Mouse (Mus musculus): ENCODE results near the gene Pik3ip1. TPM values are rescaled to one million over a fixed set of nuclear protein-coding genes. Genes with fewer than 3 reads are reported as not detected.
A peak's percentile ranks its signal among the peaks of the same experiment; 100 is the strongest.

The Pik3ip1 gene
- polyA plus RNA-seq, 1 experiment, result 68.2 TPM

DNA sequence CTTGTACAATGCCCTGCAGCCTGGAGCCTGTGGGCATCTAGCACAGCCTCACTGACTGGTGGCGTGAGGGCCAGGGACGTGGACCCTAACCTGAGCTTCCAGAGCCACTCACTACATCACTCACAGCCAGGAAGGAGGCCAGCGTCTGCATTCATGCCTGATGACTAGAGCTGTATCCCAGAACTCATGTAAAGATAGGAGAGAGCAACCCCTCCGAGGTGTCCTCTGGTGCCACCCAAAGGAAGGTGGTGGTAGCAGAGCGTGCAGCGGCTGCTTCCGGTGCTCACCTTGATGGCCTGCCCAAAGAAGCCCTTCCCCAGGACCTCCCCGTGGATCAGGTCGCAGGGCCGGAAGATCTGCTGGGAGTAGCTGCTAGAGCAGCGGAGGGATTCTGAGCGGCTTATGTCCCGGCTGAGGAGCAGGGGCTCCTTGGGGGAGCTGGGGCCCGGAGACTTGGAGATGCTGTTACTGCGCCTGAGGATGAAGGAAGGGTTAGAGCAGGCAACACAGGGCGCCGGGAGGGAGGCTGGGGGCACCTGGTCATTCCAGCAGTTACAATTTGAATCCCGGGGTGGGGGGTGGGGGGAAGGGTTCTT is 22.9 kb downstream of the Pik3ip1 start:
- no peaks in the 10 kb centered on the region for H3K27me3 ChIP-seq (ENCODE audit: control insufficient read depth, insufficient read depth, low read length)
- H3K4me3 ChIP-seq (replicated peaks; ENCODE audit: insufficient read depth, low read depth, low read length), result no peak overlapping the region
- TF ChIP-seq POLR2A (IDR thresholded peaks at IDR 0.05; ENCODE audit: borderline replicate concordance, insufficient read depth, low read length) (no peak), CTCF (IDR thresholded peaks at IDR 0.05; ENCODE audit: borderline replicate concordance, insufficient read depth, low read depth, low read length) (peak; percentile 37; the same call in 1 of the 2 replicates)
- WGBS, result 58% methylated on average over 18 of the region's 18 CpGs
- H3K27ac ChIP-seq (ENCODE audit: insufficient read depth, low read length), result no peak overlapping the region
- peaks cover 6% of the 10 kb centered on the region; the same call in 1 of the 2 replicates for H3K4me1 ChIP-seq (ENCODE audit: control insufficient read depth, insufficient read depth, low read length)
- DNase-seq, result no peak

DNA sequence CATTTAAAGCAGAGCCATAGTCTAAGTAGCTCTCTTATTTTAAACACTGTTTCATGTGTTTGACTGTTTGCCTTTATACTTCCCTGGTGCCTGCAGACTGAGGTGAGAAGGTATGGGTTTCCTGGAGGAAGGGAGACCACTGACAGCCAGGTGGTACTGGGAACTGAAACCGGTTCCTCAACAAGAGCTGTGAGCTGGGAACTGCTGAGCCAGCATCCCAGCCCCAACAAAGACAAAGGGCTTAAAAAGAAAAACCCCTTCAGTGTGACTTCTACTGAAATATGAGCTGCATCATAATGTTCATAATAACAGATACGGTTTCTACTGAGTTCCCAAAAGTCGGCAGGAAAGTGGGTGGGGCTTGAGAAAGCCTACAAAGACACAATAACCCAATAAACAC is 32.7 kb downstream of the Pik3ip1 start:
- H3K27me3 ChIP-seq (ENCODE audit: control insufficient read depth, insufficient read depth, low read length), result no peaks in the 10 kb centered on the region
- TF ChIP-seq CTCF (IDR thresholded peaks at IDR 0.05; ENCODE audit: borderline replicate concordance, insufficient read depth, low read depth, low read length) (no peak), POLR2A (IDR thresholded peaks at IDR 0.05; ENCODE audit: borderline replicate concordance, insufficient read depth, low read length) (no peak)

DNA sequence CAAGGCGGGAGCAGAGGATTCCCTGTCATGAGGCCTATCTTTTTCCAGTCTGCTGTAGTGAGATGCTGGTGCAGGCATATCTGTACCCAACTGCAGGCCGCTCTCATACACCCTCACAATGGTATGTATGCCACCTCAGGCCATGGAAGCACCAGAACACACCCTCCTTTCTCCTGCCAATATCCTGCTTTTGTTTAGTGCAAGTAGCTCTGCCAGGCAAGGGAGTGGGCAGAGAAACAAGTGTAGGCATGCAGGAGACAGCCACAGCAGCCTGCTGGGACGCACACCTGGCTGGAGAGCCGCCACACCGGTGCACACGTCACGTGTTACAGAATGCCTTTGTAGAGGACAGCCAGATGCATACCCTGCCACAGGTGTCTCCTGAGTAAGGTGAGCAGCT is 36.2 kb downstream of the Pik3ip1 start:
- no peak overlapping the region for H3K27ac ChIP-seq (ENCODE audit: insufficient read depth, low read length)
- H3K27me3 ChIP-seq (ENCODE audit: control insufficient read depth, insufficient read depth, low read length), result no peaks in the 10 kb centered on the region
- no peak for TF ChIP-seq CTCF (IDR thresholded peaks at IDR 0.05; ENCODE audit: borderline replicate concordance, insufficient read depth, low read depth, low read length)
- no peak for TF ChIP-seq POLR2A (IDR thresholded peaks at IDR 0.05; ENCODE audit: borderline replicate concordance, insufficient read depth, low read length)
- H3K4me3 ChIP-seq (replicated peaks; ENCODE audit: insufficient read depth, low read depth, low read length), result no peak overlapping the region
- no peak for DNase-seq
- 81% methylated on average over 7 of the region's 7 CpGs for WGBS
- peaks cover 4% of the 10 kb centered on the region for H3K4me1 ChIP-seq (ENCODE audit: control insufficient read depth, insufficient read depth, low read length)

More for the DNA sequence above, 32.7 kb downstream of the Pik3ip1 start:
- DNase-seq, result no peak
- no peaks in the 10 kb centered on the region; the same call in 1 of the 2 replicates for H3K4me1 ChIP-seq (ENCODE audit: control insufficient read depth, insufficient read depth, low read length)
- WGBS, result 87% methylated on average over 3 of the region's 3 CpGs
- H3K4me3 ChIP-seq (replicated peaks; ENCODE audit: insufficient read depth, low read depth, low read length), result no peak overlapping the region
- no peak overlapping the region for H3K27ac ChIP-seq (ENCODE audit: insufficient read depth, low read length)

DNA sequence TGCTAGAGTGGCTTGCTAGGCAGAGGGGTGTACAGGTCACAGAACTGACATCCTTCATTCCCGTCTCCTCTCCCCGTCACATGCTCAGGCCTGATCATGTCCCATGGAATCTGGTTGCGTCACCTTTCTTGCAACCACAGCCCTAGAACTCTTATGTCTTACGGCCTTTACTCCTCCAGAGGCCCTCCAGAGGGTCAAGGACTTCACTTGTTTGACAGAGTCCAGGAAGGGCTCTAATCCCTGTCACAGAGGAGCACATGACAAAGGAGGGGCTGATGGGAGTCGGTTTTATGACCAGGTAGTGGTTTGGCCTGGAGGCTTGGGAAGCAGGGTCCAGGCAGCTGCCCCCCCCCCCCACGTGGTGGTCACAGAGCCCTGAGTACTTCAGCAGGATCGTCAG is 38.8 kb downstream of the Pik3ip1 start:
- peaks cover 4% of the 10 kb centered on the region for H3K4me1 ChIP-seq (ENCODE audit: control insufficient read depth, insufficient read depth, low read length)
- H3K4me3 ChIP-seq (replicated peaks; ENCODE audit: insufficient read depth, low read depth, low read length), result no peak overlapping the region
- H3K27ac ChIP-seq (ENCODE audit: insufficient read depth, low read length), result no peak overlapping the region
- WGBS, result 68% methylated on average over 7 of the region's 7 CpGs
- TF ChIP-seq POLR2A (IDR thresholded peaks at IDR 0.05; ENCODE audit: borderline replicate concordance, insufficient read depth, low read length) (no peak), CTCF (IDR thresholded peaks at IDR 0.05; ENCODE audit: borderline replicate concordance, insufficient read depth, low read depth, low read length) (no peak)
- no peaks in the 10 kb centered on the region for H3K27me3 ChIP-seq (ENCODE audit: control insufficient read depth, insufficient read depth, low read length)
- no peak for DNase-seq

DNA sequence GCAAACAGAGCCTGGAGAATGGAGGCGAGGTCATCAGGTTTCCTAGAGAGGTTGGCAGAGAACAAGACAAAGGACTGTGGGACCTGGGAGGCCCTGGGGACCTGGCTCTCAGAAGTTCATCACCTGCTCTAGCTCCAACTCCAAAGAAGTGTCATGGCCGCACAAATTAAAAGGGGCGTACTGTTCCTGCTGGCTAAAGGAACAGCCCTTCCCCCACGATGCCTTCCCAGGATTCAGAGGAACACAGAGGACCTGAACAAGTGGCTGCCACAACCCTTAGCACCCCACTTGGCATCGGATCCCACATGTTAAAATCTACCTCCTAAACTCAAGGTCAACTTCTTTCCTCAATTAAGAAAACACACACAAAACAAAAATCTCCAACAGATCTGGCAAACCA is 39.2 kb downstream of the Pik3ip1 start:
- Histone ChIP-seq H3K4me3 (replicated peaks; ENCODE audit: insufficient read depth, low read depth, low read length) (peak overlapping the region; percentile 80), H3K4me1 (ENCODE audit: control insufficient read depth, insufficient read depth, low read length) (peaks cover 4% of the 10 kb centered on the region), H3K27me3 (ENCODE audit: control insufficient read depth, insufficient read depth, low read length) (no peaks in the 10 kb centered on the region), H3K27ac (ENCODE audit: insufficient read depth, low read length) (no peak overlapping the region)
- WGBS, result 76% methylated on average over 5 of the region's 5 CpGs
- DNase-seq, result no peak
- TF ChIP-seq POLR2A (IDR thresholded peaks at IDR 0.05; ENCODE audit: borderline replicate concordance, insufficient read depth, low read length) (no peak), CTCF (IDR thresholded peaks at IDR 0.05; ENCODE audit: borderline replicate concordance, insufficient read depth, low read depth, low read length) (no peak)

DNA sequence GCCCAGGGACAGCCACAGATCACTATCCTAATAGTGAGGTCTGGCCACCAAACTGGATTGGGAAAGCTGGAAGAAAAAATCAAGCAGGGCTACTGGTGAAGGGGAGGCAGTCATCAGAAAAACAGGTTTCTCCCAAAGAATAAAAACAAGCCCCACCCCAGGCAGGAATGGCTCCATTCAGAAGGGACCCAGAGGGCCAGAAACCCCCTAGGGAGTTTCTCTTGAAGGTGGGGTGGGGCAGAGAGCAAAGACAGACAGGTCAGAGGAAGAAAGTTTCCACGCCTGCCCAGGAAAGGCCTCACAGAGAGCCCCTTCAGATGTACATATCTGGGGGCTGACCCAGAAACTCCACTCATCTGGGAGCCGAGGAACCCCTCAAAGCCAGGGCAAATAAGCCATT is 40.0 kb downstream of the Pik3ip1 start:
- Histone ChIP-seq H3K27me3 (ENCODE audit: control insufficient read depth, insufficient read depth, low read length) (no peaks in the 10 kb centered on the region), H3K4me1 (ENCODE audit: control insufficient read depth, insufficient read depth, low read length) (peaks cover 4% of the 10 kb centered on the region), H3K27ac (ENCODE audit: insufficient read depth, low read length) (no peak overlapping the region), H3K4me3 (replicated peaks; ENCODE audit: insufficient read depth, low read depth, low read length) (peak overlapping the region; percentile 80)
- WGBS, result 66% methylated on average over 2 of the region's 2 CpGs
- no peak for DNase-seq
- no peak for TF ChIP-seq POLR2A (IDR thresholded peaks at IDR 0.05; ENCODE audit: borderline replicate concordance, insufficient read depth, low read length)
- no peak for TF ChIP-seq CTCF (IDR thresholded peaks at IDR 0.05; ENCODE audit: borderline replicate concordance, insufficient read depth, low read depth, low read length)

DNA sequence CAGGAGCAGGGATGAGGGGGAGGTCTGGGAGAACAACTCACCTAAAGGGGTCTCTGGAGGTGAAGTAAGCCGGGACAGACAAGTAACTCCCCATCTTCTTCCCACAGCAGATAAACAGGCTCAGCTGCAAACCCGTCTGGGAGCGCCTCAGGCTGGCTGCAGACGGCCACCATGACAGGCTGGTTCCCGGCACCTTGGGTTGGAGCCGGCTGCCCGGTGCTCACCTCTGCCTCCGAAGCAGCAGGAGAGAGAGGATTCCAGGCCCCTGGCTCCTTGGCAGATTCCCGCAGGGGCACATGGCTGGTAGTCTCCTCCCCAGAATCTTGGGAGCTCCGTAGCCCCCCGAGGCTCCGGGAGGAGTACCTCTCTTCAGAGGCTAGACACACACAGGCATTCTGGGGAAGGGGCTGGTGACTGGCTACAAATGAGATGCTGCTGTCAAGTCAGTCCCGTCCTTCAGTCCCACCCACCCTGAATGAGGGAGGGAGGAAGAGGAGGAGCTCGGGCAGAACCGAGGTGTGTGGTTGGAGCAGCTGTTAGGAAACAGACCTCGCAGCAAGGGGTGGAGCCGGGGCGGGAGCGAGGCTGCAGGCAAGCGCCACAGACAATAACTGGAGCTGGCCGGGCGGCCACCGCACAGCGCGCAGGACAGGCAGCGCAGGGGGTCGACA is 40.9 kb downstream of the Pik3ip1 start:
- DNase-seq, result peak; percentile 86 to 90
- TF ChIP-seq CTCF (IDR thresholded peaks at IDR 0.05; ENCODE audit: borderline replicate concordance, insufficient read depth, low read depth, low read length) (no peak), POLR2A (IDR thresholded peaks at IDR 0.05; ENCODE audit: borderline replicate concordance, insufficient read depth, low read length) (peak; percentile 64; the same call in 1 of the 2 replicates)
- under 1% methylated on average over 27 of the region's 27 CpGs for WGBS
- peaks cover 4% of the 10 kb centered on the region for H3K4me1 ChIP-seq (ENCODE audit: control insufficient read depth, insufficient read depth, low read length)
- H3K27me3 ChIP-seq (ENCODE audit: control insufficient read depth, insufficient read depth, low read length), result no peaks in the 10 kb centered on the region
- peak overlapping the region; percentile 64 for H3K27ac ChIP-seq (ENCODE audit: insufficient read depth, low read length)
- H3K4me3 ChIP-seq (replicated peaks; ENCODE audit: insufficient read depth, low read depth, low read length), result peak overlapping the region; percentile 80
